Mouse (Mus musculus) megakaryocyte, embryonic 14.5 days (primary cell): ENCODE data around the gene Xrra1. TPM values are rescaled to one million over a fixed set of nuclear protein-coding genes. Genes with fewer than 3 reads are reported as not detected.
A peak's percentile ranks its signal among the peaks of the same experiment; 100 is the strongest.

Experiments used
- H3K27me3 ChIP-seq: replicated peaks from 2 replicates; pipeline ENCODE3; 2012; ENCODE audit warnings: inconsistent platforms
- H3K36me3 ChIP-seq: replicated peaks from 2 replicates; pipeline ENCODE3; 2012; ENCODE audit warnings: low read length, inconsistent platforms, mixed read lengths
- H3K4me1 ChIP-seq: 2 replicates; pipeline ENCODE4 v1.6.1; 2012; ENCODE audit warnings: inconsistent platforms
- H3K4me3 ChIP-seq: replicated peaks from 2 replicates; pipeline ENCODE3; 2012; ENCODE audit warnings: moderate library complexity, mild to moderate bottlenecking, inconsistent platforms
- H3K9me3 ChIP-seq: 2 replicates; pipeline ENCODE4 v1.6.1; 2012; ENCODE audit warnings: inconsistent platforms
- FLI1 ChIP-seq: IDR thresholded peaks from 2 replicates; pipeline ENCODE4 v1.6.1; 2012; ENCODE audit warnings: low read length, inconsistent platforms, mixed read lengths
- GATA1 ChIP-seq: IDR thresholded peaks from 3 replicates; pipeline ENCODE4 v1.6.1; 2012; ENCODE audit warnings: mixed read lengths, low read length, inconsistent platforms, borderline replicate concordance
- polyA plus RNA-seq: library from polyadenylated mRNA; stranded (reverse); fragments of >175 nt; gene quantifications from 2 replicates; pipeline ENCODE4 v1.2.3, GENCODE M21; 2012; ENCODE audit warnings: low replicate concordance; ENCODE audit not compliant: insufficient read depth

Xrra1 gene
- polyA plus RNA-seq, 1 experiment = 0.08 TPM

GRCm38 (mm10) chr7:99907463-99907862, 48.5 kb downstream of the Xrra1 start:
- H3K36me3 ChIP-seq = no peaks in the 10 kb centered on the region
- no peak for TF ChIP-seq FLI1
- TF ChIP-seq GATA1 = no peak
- peaks cover 13% of the 10 kb centered on the region for H3K4me1 ChIP-seq
- no peak overlapping the region for H3K4me3 ChIP-seq
- H3K27me3 ChIP-seq = peaks cover 65% of the 10 kb centered on the region
- peaks cover 12% of the 10 kb centered on the region for H3K9me3 ChIP-seq

- no peak for TF ChIP-seq FLI1
- TF ChIP-seq GATA1 = no peak
- no peak overlapping the region for H3K4me3 ChIP-seq
- peaks cover 3% of the 10 kb centered on the region; the same call in 1 of the 2 replicates for H3K4me1 ChIP-seq
- H3K27me3 ChIP-seq = peaks cover 68% of the 10 kb centered on the region
- peaks cover 12% of the 10 kb centered on the region for H3K9me3 ChIP-seq
- H3K36me3 ChIP-seq = no peaks in the 10 kb centered on the region
These were observed 52.1 kb downstream of the Xrra1 start for GRCm38 (mm10) chr7:99911038-99911437.

- H3K9me3 ChIP-seq = peaks cover 12% of the 10 kb centered on the region
- peaks cover 16% of the 10 kb centered on the region for H3K4me1 ChIP-seq
- peaks cover 3% of the 10 kb centered on the region for H3K36me3 ChIP-seq
- TF ChIP-seq GATA1 = no peak
- TF ChIP-seq FLI1 = no peak
- H3K4me3 ChIP-seq = no peak overlapping the region
- H3K27me3 ChIP-seq = peaks cover 87% of the 10 kb centered on the region
These were observed 55.4 kb downstream of the Xrra1 start for GRCm38 (mm10) chr7:99914316-99914715.

GRCm38 (mm10) chr7:99915511-99915910, 56.6 kb downstream of the Xrra1 start:
- TF ChIP-seq FLI1 (no peak), GATA1 (no peak)
- peaks cover 10% of the 10 kb centered on the region for H3K36me3 ChIP-seq
- H3K4me3 ChIP-seq = no peak overlapping the region
- peaks cover 4% of the 10 kb centered on the region for H3K9me3 ChIP-seq
- peaks cover 16% of the 10 kb centered on the region for H3K4me1 ChIP-seq
- H3K27me3 ChIP-seq = peaks cover 85% of the 10 kb centered on the region

GRCm38 (mm10) chr7:99916741-99917319, 57.9 kb downstream of the Xrra1 start:
- Histone ChIP-seq H3K4me3 (peak overlapping the region; percentile 85), H3K4me1 (peaks cover 16% of the 10 kb centered on the region), H3K9me3 (no peaks in the 10 kb centered on the region), H3K36me3 (peaks cover 22% of the 10 kb centered on the region), H3K27me3 (peaks cover 73% of the 10 kb centered on the region)
- no peak for TF ChIP-seq GATA1
- no peak for TF ChIP-seq FLI1

- H3K4me1 ChIP-seq = peaks cover 16% of the 10 kb centered on the region
- peaks cover 25% of the 10 kb centered on the region for H3K36me3 ChIP-seq
- peak overlapping the region; percentile 85 for H3K4me3 ChIP-seq
- H3K27me3 ChIP-seq = peaks cover 72% of the 10 kb centered on the region
- TF ChIP-seq FLI1 (no peak), GATA1 (no peak)
- no peaks in the 10 kb centered on the region for H3K9me3 ChIP-seq
These were observed 58.5 kb downstream of the Xrra1 start for GRCm38 (mm10) chr7:99917320-99917844.

- H3K4me1 ChIP-seq = peaks cover 16% of the 10 kb centered on the region
- TF ChIP-seq GATA1 (no peak), FLI1 (no peak)
- no peak overlapping the region for H3K4me3 ChIP-seq
- H3K9me3 ChIP-seq = no peaks in the 10 kb centered on the region
- peaks cover 56% of the 10 kb centered on the region for H3K27me3 ChIP-seq
- peaks cover 43% of the 10 kb centered on the region for H3K36me3 ChIP-seq
These were observed 60.2 kb downstream of the Xrra1 start for GRCm38 (mm10) chr7:99919164-99919563.

- TF ChIP-seq GATA1 (no peak), FLI1 (no peak)
- Histone ChIP-seq H3K36me3 (peaks cover 51% of the 10 kb centered on the region), H3K27me3 (peaks cover 48% of the 10 kb centered on the region), H3K4me3 (no peak overlapping the region), H3K9me3 (no peaks in the 10 kb centered on the region), H3K4me1 (peaks cover 16% of the 10 kb centered on the region)
These were observed 61.1 kb downstream of the Xrra1 start for GRCm38 (mm10) chr7:99919971-99920370.

- no peak for TF ChIP-seq GATA1
- TF ChIP-seq FLI1 = no peak
- Histone ChIP-seq H3K36me3 (peaks cover 56% of the 10 kb centered on the region), H3K4me3 (no peak overlapping the region), H3K4me1 (peaks cover 16% of the 10 kb centered on the region), H3K27me3 (peaks cover 44% of the 10 kb centered on the region), H3K9me3 (no peaks in the 10 kb centered on the region)
These were observed 61.5 kb downstream of the Xrra1 start for GRCm38 (mm10) chr7:99920416-99920815.

GRCm38 (mm10) chr7:99926916-99927714, 68.2 kb downstream of the Xrra1 start:
- Histone ChIP-seq H3K4me1 (peaks cover 6% of the 10 kb centered on the region), H3K36me3 (peaks cover 86% of the 10 kb centered on the region), H3K9me3 (no peaks in the 10 kb centered on the region), H3K27me3 (no peaks in the 10 kb centered on the region), H3K4me3 (no peak overlapping the region)
- TF ChIP-seq FLI1 (no peak), GATA1 (no peak)
